Mouse (Mus musculus) R1 (cell line): ENCODE results near the gene Lsm10.
A peak's percentile ranks its signal among the peaks of the same experiment; 100 is the strongest.

Experiments used
- DNase-seq: peaks from one replicate; pipeline ENCODE4 v3.0.0-alpha.2; 2018; ENCODE audit warnings: low read depth, low spot score

The Lsm10 gene

DNA sequence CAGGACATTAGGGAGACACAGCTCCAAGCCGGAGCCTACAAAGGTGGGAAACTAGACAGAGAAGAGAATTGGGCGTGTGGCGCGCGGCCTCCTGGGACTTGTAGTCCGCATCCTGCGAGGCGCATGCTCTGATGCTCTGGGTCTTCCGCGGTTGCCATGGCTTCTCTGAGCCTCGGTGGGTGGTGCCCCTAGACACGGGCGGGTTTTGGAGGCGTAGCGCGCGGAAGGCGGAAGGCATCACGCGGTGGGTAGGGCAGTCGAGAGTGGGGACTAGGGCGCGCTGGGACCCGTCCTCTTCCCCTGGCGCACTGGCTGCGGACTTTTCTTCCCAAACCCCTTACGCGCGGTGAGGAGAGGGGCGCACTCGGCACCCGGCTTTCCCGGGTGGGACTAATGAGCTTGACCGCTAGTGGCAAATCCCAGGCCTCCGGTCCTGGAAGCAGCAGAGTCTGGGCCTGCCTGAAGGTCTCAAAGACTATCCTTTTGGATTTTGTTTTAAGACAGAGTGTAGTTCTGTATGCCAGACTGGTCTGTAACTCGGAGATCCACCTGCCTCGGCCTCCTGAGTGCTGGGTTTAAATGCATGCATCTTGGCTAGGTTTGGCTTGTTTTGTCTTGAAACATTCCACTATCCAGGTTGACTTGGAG lies at the start of gene Lsm10:
Gene Lsm10, plus strand, starts transcription at position 160 of the 648 bp plus-strand sequence.
- peak; percentile 99 for DNase-seq

DNA sequence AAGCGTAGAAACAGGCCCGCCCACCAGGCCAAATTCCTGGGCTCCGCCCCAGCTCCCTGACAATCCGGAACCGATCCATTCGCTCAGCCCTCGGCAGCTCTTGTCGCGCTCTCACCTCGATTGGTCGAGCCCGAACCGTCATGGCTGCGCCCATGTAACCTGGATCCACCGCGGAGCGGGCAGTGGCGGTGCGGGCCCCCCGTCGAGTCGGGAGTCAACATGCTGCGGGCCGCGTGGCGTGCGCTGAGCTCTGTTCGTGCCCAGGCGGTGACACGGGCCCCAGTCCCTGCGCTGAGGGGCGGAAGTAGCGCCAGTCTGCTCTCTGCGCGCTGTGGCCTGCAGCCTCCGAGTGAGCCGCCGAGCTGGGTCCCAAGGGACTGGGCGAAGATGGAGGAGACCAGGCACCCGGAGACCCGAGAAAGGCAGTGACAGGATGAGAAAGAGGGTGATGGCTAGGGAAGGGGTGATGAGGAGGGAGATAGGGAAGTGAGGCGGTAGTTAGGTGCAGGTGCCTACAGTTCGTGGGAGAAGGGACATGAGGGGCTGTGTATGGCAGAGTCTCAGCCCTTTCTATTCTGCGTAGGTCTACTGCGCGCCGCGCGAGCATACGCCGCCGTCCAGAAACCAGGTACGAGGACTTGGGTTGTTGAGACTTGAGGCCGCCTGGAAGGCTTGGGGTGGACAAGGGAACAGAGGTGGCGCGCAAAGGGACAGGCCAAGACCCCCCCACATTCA lies 49.4 kb upstream of the Lsm10 start, which contains the start of gene Mrps15:
Gene Mrps15, plus strand, starts transcription at position 75 of the 735 bp plus-strand sequence.
- DNase-seq = peak; percentile 98

DNA sequence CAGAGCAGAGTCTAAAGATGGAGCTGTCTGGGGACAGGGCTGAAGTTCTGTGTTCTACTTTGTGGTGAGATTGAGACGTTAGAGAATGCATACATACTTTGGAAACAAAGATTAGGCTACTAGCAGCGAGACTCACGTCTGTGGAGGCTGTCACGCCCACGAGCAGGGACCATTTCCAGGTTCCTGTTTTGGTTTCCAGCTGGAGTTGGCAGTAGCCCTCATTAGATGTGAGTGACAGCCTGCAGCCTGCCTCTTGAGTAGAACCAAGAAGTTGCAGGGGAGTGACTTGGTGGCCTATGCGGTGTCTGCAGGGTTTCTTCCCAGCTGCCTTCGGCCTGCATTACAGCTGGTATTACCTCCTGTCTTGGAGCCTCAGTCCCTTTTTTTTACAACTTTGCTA lies 44.8 kb upstream of the Lsm10 start:
- DNase-seq = no peak

DNA sequence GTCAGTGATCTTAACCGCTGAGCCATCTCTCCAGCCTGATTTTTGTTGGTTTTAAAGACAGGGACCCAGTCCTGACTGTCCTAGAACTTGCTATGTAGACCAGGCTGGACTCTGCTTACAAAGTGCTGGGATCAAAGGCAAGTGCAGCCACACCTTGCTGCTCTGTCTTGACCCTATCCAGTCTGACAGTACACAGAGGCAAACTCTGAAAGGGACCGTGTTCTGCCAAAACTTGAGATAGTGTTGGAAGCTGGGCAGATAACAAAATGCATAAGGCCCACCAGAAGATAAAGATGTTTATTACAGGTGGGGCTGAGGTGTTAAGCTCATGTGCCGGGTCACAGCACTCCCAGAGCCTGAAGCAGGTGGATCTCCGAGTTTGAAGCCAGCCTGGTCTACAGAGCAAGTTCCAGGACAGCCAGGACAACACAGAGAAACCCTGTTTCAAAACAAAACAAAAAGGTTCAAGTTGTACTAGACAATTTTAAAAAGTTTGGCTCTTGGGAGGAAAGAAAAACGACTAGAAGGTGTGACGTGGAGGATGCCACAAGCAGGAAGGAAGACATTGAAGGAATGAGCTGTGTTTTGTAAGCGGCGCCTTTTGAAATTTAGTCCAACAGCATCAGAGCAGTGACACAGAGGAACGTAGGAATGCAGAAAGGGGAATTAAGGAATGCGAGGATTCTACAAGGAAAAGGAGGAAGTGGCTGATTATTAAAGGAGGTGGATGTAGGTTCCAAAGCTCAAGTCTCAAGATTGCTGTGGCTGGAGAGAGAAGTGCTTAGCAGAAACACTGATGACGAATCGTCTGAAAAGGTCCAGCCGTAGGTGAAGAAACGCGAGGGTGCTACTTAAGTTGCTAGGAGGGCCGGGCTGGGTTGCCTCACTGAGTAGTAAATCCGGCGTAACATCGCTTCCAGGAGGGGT lies 39.0 kb upstream of the Lsm10 start:
- peak; percentile 47 for DNase-seq

DNA sequence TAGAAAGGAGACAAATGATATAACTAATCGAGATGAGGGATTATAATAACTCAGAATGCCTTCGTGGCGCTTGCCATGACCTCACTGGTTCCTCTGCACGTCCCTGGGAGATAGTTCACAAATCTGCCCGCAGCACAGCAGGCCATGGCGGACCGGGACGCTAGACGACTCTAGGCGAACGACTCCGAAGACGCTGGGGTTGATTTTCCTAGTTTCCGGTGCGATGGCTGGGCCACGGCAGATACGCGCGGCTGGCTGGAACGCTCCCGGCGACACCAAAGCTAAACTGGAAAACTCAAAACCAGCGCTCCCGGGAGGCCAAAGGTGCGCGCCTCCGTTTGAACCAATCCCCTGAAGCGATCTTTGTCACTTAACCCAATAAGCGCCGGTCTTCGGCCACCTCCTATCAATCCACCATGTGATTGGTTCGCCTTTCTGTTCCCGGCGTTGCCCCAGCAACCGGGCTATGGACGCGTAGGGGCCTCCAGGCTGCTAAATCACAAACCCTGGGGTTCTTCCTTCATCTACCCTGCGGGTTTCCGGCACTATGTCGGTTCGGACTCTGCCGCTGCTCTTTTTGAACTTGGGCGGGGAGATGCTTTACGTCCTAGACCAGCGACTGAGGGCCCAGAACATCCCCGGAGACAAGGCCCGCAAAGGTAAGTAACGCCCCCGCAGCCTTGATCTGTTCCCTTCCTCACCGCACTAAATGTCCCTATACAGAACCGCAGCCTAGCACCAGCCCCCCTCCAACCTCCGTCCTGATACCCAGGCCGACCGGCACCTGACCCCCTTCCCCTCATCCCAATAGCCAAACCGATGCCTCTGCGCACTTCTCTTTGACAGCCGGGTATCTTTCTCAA lies 38.1 kb upstream of the Lsm10 start, which contains the start of gene Oscp1:
Gene Oscp1, plus strand, starts transcription at position 432 of the 863 bp plus-strand sequence.
- peak; percentile 98 for DNase-seq

DNA sequence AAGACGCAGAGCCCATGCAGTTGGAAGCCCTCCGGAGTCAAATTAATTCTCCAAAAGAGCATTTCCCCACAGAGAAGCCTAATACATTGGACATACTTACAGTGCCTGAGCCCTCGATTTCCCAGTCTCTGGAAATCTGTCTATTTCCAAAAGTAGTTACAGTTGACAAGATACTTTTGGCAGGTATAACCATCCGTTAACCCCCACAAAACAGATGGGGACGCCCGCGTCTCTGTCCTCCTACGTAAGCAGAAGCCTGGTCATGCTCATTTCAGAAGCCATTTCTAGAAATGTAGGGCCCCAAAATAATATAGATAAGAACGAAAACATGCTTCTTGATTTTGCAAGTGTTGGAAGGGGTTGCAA lies 37.4 kb upstream of the Lsm10 start:
- DNase-seq = no peak

DNA sequence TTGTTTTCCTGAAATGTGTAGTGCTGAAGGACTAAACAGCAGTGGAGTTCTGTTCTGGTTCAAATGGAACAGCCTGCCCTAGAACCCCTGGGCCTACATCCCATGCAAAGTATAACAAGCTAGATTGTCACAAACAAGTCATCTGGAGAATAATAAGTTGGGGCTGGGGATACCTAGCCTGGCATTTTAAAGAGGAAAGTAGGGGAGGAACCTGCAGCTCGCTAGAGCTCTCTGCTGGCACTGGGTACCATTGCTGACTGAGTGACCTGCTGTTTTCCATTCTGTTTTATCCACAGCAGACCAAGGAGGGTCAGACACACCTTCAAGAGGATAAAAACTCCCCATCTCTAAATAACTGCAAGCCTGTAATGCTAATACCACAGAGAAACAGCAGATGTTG lies 33.6 kb upstream of the Lsm10 start:
- DNase-seq = peak; percentile 60

DNA sequence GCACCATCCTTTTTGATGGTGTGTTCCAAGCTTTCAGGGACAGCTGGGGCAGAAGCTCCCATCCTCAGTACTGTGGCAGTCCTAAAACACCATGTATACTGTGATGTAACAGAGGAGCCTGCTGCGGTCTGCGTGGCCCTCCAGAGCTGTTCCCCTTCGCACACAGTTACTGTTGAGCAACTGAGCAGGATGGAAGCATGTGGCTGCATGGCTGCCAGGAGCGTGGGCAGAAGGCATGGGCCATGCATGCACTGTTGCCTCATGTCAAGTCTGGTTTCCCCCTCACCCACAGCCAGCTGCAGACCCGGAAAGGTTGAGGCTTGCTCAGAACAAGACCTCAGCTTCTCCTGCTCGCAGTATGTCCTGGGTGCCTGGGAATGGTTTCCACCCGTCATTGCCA lies 31.2 kb upstream of the Lsm10 start:
- DNase-seq = no peak

DNA sequence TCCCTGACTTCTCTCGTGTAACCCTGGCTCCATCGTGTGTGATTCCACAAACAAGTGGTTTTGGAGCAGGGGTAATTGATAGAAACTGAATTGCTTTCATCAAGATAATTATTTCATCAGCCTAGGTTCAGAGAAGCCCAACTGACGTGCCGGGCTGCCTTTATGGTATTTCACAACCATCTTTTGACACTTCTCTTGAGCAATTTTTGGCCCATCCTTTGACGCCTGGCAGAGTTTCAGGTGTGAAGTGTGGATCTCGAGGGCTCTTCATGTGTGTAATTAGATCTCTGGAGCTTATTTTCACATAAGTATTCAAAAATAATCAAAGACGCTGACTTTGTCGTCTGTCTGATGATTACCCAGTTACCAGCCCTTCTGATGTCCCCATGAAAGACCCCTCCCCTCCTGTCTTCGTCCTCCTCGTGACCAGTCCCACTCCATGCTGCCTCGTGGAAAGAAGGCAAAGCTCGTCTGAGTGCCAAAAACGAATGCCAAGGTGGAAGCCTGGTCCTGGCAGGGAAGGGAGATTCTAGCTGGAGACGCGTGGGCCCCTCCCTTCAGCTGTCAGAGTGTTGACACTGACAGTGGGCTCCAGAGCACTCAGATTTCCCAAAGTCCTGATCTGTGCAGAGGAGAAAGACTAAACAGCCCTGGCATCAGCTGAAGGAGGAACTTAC lies 28.9 kb upstream of the Lsm10 start:
- no peak for DNase-seq

DNA sequence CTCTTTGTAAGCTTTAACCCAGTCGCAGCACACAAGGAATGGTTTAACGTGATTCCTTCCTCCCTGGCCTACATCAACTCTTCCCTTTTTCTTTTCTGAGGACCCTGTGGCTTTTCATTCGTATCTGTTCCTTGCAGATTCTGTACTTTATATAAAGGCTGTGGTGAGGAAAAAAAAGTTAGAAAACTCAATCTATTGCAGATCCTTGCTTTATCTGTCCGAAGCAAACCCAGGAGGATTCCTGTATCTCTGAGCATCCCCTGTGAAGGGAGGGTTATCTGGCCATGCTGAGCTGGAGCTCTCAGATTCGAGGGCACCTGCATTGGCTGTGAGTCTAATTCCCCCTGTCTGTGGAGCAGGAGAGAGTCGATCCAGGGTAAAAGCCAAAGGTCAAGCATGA lies 27.6 kb upstream of the Lsm10 start:
- DNase-seq = no peak

DNA sequence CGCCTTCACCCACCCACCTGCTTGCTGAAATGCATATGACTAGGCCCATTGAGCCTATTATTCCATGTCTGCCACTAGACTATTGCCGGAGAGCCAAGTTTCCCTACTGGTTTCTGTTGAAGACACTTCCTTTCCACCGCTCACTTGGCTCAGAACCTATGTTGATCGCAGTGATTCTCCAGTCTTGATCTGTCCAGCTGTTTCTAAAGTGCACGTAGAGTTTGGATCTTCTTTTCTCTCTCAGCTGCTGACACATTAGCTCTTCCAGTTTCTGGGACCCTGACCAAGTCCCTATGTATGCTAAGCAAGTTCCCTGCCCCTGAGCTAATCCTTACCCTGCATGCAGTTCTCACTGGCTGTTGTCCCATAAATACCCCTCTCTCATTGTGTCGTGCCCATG lies 18.6 kb upstream of the Lsm10 start:
- DNase-seq = no peak

DNA sequence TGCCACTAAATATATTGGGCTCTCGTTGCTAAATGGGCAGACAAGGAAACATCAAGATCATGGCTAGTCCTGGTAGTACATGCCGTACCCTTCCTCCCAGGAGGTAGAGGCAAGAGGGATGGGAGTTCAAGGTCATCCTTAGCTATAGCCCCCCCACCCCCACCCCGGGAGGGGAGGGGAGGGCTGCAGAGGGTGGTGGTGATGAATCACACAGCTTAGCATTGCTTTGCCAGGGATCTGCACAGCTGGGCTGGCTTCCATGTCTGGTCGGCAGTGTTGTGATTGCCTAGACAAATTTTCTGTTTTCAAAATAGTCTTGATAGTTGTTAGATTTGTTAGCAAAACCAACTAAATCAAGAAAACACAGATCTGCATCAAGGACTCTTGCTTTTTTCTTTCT lies 17.2 kb upstream of the Lsm10 start:
- DNase-seq = no peak

DNA sequence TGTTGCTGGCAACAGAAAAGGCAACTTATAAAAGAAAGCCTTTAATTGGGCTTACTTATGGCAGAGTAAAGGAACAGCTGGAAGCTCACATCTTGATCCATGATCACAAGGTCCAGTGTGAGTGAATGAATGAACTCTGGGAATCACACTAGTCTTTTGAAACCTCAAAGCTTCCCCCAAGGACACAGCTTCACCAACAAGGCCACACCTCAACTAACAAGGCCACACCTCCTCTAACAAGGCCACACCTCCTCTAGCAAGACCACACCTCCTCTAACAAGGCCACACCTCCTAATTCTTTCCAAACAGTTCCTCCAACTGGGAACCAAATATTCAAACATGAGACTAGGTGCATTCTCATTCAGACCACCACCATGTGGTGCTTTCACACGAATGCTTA lies 14.8 kb upstream of the Lsm10 start:
- peak; percentile 85 for DNase-seq

DNA sequence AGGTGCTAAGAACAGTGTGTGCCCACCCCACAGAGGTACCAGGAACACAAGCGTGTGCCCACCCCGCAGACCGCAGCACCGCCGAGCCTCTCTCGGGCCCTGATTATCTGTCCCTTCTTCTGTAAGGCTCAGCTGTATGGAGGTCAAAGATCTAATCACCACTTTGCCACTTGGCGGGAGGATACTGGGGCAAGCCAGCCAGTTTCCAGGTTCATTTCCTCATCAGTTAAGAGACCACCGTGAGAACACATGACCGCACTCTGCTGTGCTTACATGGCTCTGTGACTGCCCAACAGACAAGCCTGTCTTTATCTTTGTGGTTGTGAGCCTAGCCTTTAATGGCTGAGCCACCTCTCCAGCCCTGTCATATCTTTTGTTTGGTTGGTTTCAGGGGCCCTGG lies 13.4 kb upstream of the Lsm10 start:
- DNase-seq = no peak

DNA sequence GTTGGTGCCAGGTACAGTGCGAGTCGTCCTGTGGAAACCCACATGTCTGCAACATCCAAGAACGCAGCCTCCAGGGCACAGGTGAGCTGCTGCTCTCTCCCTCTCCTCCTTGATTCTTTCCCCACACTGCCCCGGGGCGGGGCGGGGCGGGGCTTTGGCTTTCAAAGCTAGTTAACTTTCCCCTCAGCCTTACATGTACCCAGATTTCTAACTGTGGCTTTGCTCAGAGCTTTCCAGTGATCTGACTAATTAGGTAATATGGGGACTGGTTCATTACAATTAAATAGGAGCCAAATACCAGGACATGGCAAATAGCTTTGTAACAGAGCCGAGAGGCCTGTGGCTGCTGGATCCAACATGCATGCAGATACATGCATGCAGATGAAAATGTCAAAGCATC lies 12.0 kb upstream of the Lsm10 start:
- DNase-seq = no peak

DNA sequence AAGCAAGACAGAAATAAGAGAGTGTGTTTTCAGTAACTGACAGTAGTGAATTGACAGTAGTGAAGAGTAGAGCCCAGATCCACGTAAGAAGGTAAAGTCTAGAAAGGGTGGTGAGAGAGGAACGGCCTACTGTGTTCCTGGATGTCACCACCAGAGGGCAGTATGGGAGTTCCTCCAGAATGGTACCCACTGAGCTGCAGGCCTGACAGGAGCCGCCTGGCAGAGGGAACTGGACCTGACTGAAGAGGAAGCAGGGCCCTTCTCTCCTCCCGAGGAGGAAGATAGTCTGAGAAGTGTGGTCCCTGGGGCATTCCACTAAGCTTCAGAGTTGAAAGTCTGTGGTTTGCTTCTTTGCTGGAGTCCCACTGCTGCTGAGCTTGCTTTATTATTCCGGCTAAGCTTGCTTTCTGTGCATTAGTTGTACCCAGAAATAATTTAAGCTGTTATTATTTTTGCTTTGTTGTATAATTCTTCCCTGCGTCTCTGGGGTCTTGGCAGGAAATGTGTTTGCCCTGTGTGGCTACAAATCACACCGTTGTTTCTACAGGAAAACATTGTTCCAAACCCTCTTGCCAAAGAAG lies 10.3 kb upstream of the Lsm10 start:
- DNase-seq = peak; percentile 85

DNA sequence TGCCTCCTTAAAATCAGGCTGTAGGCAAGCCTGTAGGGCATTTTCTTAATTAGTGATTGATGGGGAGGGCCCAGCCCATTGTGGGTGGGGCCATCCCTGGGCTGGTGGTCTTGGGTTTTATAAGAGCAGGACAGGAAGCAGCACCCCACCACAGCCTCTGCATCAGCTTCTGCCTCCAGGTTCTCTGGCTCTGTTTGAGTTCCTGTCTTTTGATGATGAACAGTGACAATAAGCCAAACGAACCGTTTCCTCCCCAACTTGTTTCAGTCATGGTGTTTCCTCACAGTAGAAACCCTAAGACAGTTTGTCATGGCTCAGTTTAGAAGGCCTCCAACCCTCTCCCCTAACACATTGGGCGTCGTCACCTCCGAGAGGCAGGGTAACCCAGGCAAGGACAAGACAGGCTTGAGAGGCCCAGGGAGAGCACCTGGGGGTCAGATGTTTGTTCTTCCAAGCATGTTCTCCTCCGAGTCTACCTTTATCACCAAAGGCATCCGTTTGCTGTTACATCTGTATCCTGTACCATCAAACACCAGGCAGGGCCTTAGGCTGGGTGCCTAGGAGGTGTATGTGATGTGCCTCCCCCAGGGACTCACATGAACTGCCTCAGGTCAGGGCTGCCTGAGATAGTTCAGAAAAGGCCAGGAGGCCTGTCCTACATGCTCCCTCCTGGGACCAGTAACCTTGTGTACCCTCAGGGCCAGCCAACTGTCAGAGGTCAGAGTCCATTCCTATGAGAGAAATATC lies 6.1 kb upstream of the Lsm10 start:
- DNase-seq = no peak

DNA sequence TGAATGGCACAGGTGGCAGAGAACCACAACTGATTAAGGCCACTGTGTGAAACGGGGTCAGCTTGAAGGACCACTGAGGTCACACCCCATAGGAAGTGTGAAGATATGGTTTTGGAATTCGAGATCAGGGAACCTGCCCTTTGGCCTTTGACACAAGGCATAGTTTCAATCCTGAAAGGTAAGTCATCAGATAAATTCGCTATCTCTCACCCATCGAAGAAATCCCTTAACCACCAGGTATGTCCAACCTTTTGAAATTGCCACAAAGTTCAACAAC lies 5.6 kb upstream of the Lsm10 start:
- no peak for DNase-seq

DNA sequence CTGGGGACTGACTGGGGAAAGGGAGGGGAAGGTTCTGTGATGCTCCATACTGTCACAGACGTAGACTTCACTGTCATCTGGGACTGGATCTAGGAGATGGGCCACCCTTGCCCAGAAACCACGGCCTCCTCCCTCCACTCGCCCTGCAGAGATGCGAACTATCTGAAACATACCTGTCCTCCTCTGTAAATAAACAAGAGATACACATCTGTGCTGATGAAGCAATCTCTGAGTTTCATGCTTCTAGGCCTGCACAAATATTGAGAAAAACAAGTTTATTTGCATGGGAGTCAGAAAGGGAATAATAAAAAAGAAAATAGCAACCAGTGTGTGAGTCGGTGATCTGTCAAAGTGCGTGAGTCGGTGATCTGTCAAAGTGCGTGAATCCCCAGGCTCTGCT lies 4.5 kb upstream of the Lsm10 start:
- DNase-seq = no peak
